Mouse (Mus musculus): ENCODE results near the gene Slc16a13.

GRCm38 (mm10) chr11:70178311-70178710 lies 42.6 kb downstream of the Slc16a13 start:
- TF ChIP-seq POLR2A (IDR thresholded peaks at IDR 0.05; ENCODE audit: borderline replicate concordance, low read depth, low read length) (no peak), CTCF (IDR thresholded peaks at IDR 0.05; ENCODE audit: low read depth, low read length) (no peak)
